Mouse (Mus musculus): ENCODE measurements around the gene Pip4k2c. TPM values are rescaled to one million over a fixed set of nuclear protein-coding genes. Genes with fewer than 3 reads are reported as not detected.
"Not testable (repeated sequence)": the region's sequence is repeated elsewhere in the genome, so short reads cannot be mapped to it uniquely, and the experiment has no call there.

The Pip4k2c gene
- polyA plus RNA-seq, 1 experiment from 2014 or later, result 17.3 TPM

- H3K27me3 ChIP-seq, result no peaks in the 10 kb centered on the region
- peak; percentile 37; the same call in 1 of the 2 replicates for ATAC-seq
- peak overlapping the region; percentile 79 for H3K4me2 ChIP-seq (replicated peaks)
- 25% methylated on average over 22 of the region's 22 CpGs for WGBS
- peaks cover 41% of the 10 kb centered on the region for H3K4me1 ChIP-seq (replicated peaks)
- peaks cover 45% of the 10 kb centered on the region for H3K36me3 ChIP-seq
- H3K27ac ChIP-seq, result peak overlapping the region; percentile 91
- peak overlapping the region; percentile 92 for H3K4me3 ChIP-seq (replicated peaks)
- peak overlapping the region; percentile 96 for H3K9ac ChIP-seq (replicated peaks)
- H3K9me3 ChIP-seq, result no peaks in the 10 kb centered on the region
Measured at GRCm38 (mm10) chr10:127194428-127195327, 16.7 kb downstream of the Pip4k2c start.

- 93% methylated on average over 9 of the region's 9 CpGs for WGBS
- Histone ChIP-seq H3K9ac (replicated peaks) (no peak overlapping the region), H3K4me3 (replicated peaks) (no peak overlapping the region)
Measured at GRCm38 (mm10) chr10:127193011-127193410, 18.4 kb downstream of the Pip4k2c start.

GRCm38 (mm10) chr10:127192057-127192328, 19.4 kb downstream of the Pip4k2c start:
- H3K9me3 ChIP-seq; H3K27me3 ChIP-seq; H3K27ac ChIP-seq; H3K4me2 ChIP-seq (replicated peaks); H3K4me3 ChIP-seq (replicated peaks); ATAC-seq; H3K9ac ChIP-seq (replicated peaks): not testable (repeated sequence)
- Histone ChIP-seq H3K36me3 (peaks cover 26% of the 10 kb centered on the region), H3K4me1 (replicated peaks) (peaks cover 63% of the 10 kb centered on the region)
- 93% methylated on average over 1 of the region's 1 CpGs for WGBS

More at GRCm38 (mm10) chr10:127193011-127193410, 18.4 kb downstream of the Pip4k2c start:
- H3K27me3 ChIP-seq, result no peaks in the 10 kb centered on the region
- H3K9me3 ChIP-seq, result no peaks in the 10 kb centered on the region
- peaks cover 54% of the 10 kb centered on the region for H3K4me1 ChIP-seq (replicated peaks)
- no peak overlapping the region for H3K4me2 ChIP-seq (replicated peaks)
- no peak for ATAC-seq
- H3K27ac ChIP-seq, result no peak overlapping the region
- H3K36me3 ChIP-seq, result peaks cover 28% of the 10 kb centered on the region

- H3K9ac ChIP-seq (replicated peaks), result no peak overlapping the region
- H3K27ac ChIP-seq, result no peak overlapping the region
- no peaks in the 10 kb centered on the region for H3K9me3 ChIP-seq
- 78% methylated on average over 19 of the region's 19 CpGs for WGBS
- ATAC-seq, result no peak
- H3K36me3 ChIP-seq, result peaks cover 32% of the 10 kb centered on the region
- no peaks in the 10 kb centered on the region for H3K27me3 ChIP-seq
- H3K4me3 ChIP-seq (replicated peaks), result no peak overlapping the region
- no peak overlapping the region for H3K4me2 ChIP-seq (replicated peaks)
- H3K4me1 ChIP-seq (replicated peaks), result peaks cover 59% of the 10 kb centered on the region
Measured at GRCm38 (mm10) chr10:127191191-127192056, 20.0 kb downstream of the Pip4k2c start.

- H3K4me1 ChIP-seq (replicated peaks), result peaks cover 52% of the 10 kb centered on the region
- 29% methylated on average over 14 of the region's 14 CpGs for WGBS
- H3K4me3 ChIP-seq (replicated peaks), result no peak overlapping the region
- no peak overlapping the region for H3K27ac ChIP-seq
- H3K36me3 ChIP-seq, result peaks cover 32% of the 10 kb centered on the region
- H3K9ac ChIP-seq (replicated peaks), result no peak overlapping the region
- ATAC-seq, result no peak
- no peaks in the 10 kb centered on the region for H3K9me3 ChIP-seq
- H3K4me2 ChIP-seq (replicated peaks), result peak overlapping the region; percentile 99
- H3K27me3 ChIP-seq, result no peaks in the 10 kb centered on the region
Measured at GRCm38 (mm10) chr10:127190398-127191190, 20.8 kb downstream of the Pip4k2c start.

- Histone ChIP-seq H3K4me2 (replicated peaks) (peak within 1 kb of the TSS; percentile 99), H3K9ac (replicated peaks) (peak within 1 kb of the TSS; percentile 85), H3K36me3 (peaks cover 32% of the 10 kb centered on the region), H3K9me3 (no peaks in the 10 kb centered on the region), H3K4me3 (replicated peaks) (peak within 1 kb of the TSS; percentile 68), H3K27me3 (no peaks in the 10 kb centered on the region), H3K4me1 (replicated peaks) (peaks cover 51% of the 10 kb centered on the region), H3K27ac (peak within 1 kb of the TSS; percentile 81; the same call in 1 of the 2 replicates)
- 0 out of 2 replicates have a peak, but pooled peaks have one; percentile 8 for ATAC-seq
- WGBS, result under 1% methylated on average over 35 of the region's 35 CpGs
Measured at GRCm38 (mm10) chr10:127189651-127190381, 21.6 kb downstream of the Pip4k2c start, which contains the start of gene Arhgef25. Gene Arhgef25, minus strand, starts transcription at chr10:127190083.

GRCm38 (mm10) chr10:127189116-127189650, 22.2 kb downstream of the Pip4k2c start:
- peak overlapping the region; percentile 85 for H3K9ac ChIP-seq (replicated peaks)
- WGBS, result 2% methylated on average over 26 of the region's 26 CpGs

GRCm38 (mm10) chr10:127188465-127189115, 22.8 kb downstream of the Pip4k2c start:
- WGBS, result under 1% methylated on average over 46 of the region's 46 CpGs
- H3K27me3 ChIP-seq, result no peaks in the 10 kb centered on the region
- H3K4me2 ChIP-seq (replicated peaks), result peak overlapping the region; percentile 99
- peak overlapping the region; percentile 85 for H3K9ac ChIP-seq (replicated peaks)
- no peaks in the 10 kb centered on the region for H3K9me3 ChIP-seq
- H3K4me3 ChIP-seq (replicated peaks), result peak overlapping the region; percentile 68
- H3K4me1 ChIP-seq (replicated peaks), result peaks cover 55% of the 10 kb centered on the region
- H3K36me3 ChIP-seq, result peaks cover 32% of the 10 kb centered on the region
- ATAC-seq, result peak; percentile 88
- H3K27ac ChIP-seq, result peak overlapping the region; percentile 81

More at GRCm38 (mm10) chr10:127189116-127189650, 22.2 kb downstream of the Pip4k2c start:
- peaks cover 51% of the 10 kb centered on the region for H3K4me1 ChIP-seq (replicated peaks)
- peak overlapping the region; percentile 68 for H3K4me3 ChIP-seq (replicated peaks)
- H3K27ac ChIP-seq, result peak overlapping the region; percentile 81; the same call in 1 of the 2 replicates
- peaks cover 32% of the 10 kb centered on the region for H3K36me3 ChIP-seq
- no peaks in the 10 kb centered on the region for H3K9me3 ChIP-seq
- peak; percentile 10; the same call in 1 of the 2 replicates for ATAC-seq
- H3K27me3 ChIP-seq, result no peaks in the 10 kb centered on the region
- peak overlapping the region; percentile 99 for H3K4me2 ChIP-seq (replicated peaks)

GRCm38 (mm10) chr10:127188079-127188453, 23.3 kb downstream of the Pip4k2c start:
- peaks cover 30% of the 10 kb centered on the region for H3K36me3 ChIP-seq
- peak overlapping the region; percentile 81 for H3K27ac ChIP-seq
- ATAC-seq, result no peak
- H3K27me3 ChIP-seq, result 0 out of 2 replicates have a peak, but pooled peaks cover 4% of the 10 kb centered on the region
- peaks cover 53% of the 10 kb centered on the region for H3K4me1 ChIP-seq (replicated peaks)
- H3K4me2 ChIP-seq (replicated peaks), result peak overlapping the region; percentile 99
- H3K4me3 ChIP-seq (replicated peaks), result peak overlapping the region; percentile 68
- 4% methylated on average over 20 of the region's 21 CpGs for WGBS
- H3K9me3 ChIP-seq, result no peaks in the 10 kb centered on the region
- peak overlapping the region; percentile 85 for H3K9ac ChIP-seq (replicated peaks)

GRCm38 (mm10) chr10:127187371-127188078, 23.9 kb downstream of the Pip4k2c start:
- no peaks in the 10 kb centered on the region for H3K9me3 ChIP-seq
- peaks cover 25% of the 10 kb centered on the region for H3K36me3 ChIP-seq
- 0 out of 2 replicates have a peak, but pooled peaks cover 4% of the 10 kb centered on the region for H3K27me3 ChIP-seq
- WGBS, result 37% methylated on average over 10 of the region's 10 CpGs
- peaks cover 50% of the 10 kb centered on the region for H3K4me1 ChIP-seq (replicated peaks)
- H3K27ac ChIP-seq, result peak overlapping the region; percentile 81
- peak overlapping the region; percentile 85 for H3K9ac ChIP-seq (replicated peaks)
- peak overlapping the region; percentile 99 for H3K4me2 ChIP-seq (replicated peaks)
- peak overlapping the region; percentile 68 for H3K4me3 ChIP-seq (replicated peaks)
- ATAC-seq, result no peak
